Mouse (Mus musculus): ENCODE measurements at regions not wholly inside any gene's neighbourhood (a gene's known extent, or its start where the extent isn't known, plus 50 kb on each side); places are given as distances from the start of the nearest gene placed in this dataset. TPM values are rescaled to one million over a fixed set of nuclear protein-coding genes. Genes with fewer than 3 reads are reported as not detected.

Small RNA genes lying in the stretch of these regions (microRNA-seq; reads per million reads assigned to microRNA genes)
- gene Gm27847, result not detected

Measured in hindbrain, embryonic 16.5 days (tissue).